Mouse (Mus musculus) E14TG2a.4 (cell line): ENCODE measurements around the gene Akr1c18.

ENCODE experiments used
- CTCF ChIP-seq: conservative IDR thresholded peaks from 2 replicates; pipeline ENCODE4 v1.5.1; 2014; ENCODE audit warnings: low read length
- NANOG ChIP-seq: IDR thresholded peaks from 2 replicates; pipeline ENCODE4 v1.6.1; 2014; ENCODE audit warnings: borderline replicate concordance, low read length, mixed read lengths
- POU5F1 ChIP-seq: IDR thresholded peaks from 2 replicates; pipeline ENCODE4 v1.6.1; 2014; ENCODE audit warnings: low read length, borderline replicate concordance

- TF ChIP-seq CTCF (no peak), NANOG (no peak), POU5F1 (no peak)
These were observed 3.1 kb upstream of the Akr1c18 start for GRCm38 (mm10) chr13:4153593-4153992.
